15 mouse cellular contexts compared by ENCODE assay signal in genomic region chr10:69114384-69114783, GRCm38 (mm10). TPM values are rescaled to one million over a fixed set of nuclear protein-coding genes. Genes with fewer than 3 reads are reported as not detected.
DNase-seq lines count a peak whose midpoint lies in the region; ATAC-seq and TF ChIP-seq lines count a peak whose summit lies in the region.
"Had no signal": no experiment of that assay in that cellular context is flagged by ENCODE, and none has a peak within 500 bp of the region (broad histone marks: within the 10 kb centered on the region; RNA-seq: fewer than 3 reads in every experiment).

No protein-coding gene starts in this region.

- no peaks in the 10 kb centered on the region for H3K27me3 ChIP-seq in Patski
- H3K27me3 ChIP-seq: lung, embryonic 15.5 days had no signal

- CTCF ChIA-PET in Patski (lab: Charles Lee) = no interaction called here

- POLR2A ChIA-PET in Patski (lab: Charles Lee) = no interaction called here

- TF ChIP-seq CTCF in lung, adult 2 months (IDR thresholded peaks at IDR 0.05; ENCODE audit: insufficient read depth, low read length) = peak; percentile 7; the same call in 1 of the 2 replicates
- TF ChIP-seq CTCF in Patski (IDR thresholded peaks at IDR 0.05) = peak; percentile 61

- ATAC-seq in Patski = no peak
- ATAC-seq in megakaryocyte-erythroid progenitor cell, adult 5-6 weeks (replicated peaks; ENCODE audit: low FRiP score, low TSS enrichment, poor library complexity, severe bottlenecking) = peak; percentile 86
- ATAC-seq: hindbrain, embryonic 16.5 days; midbrain, embryonic 16.5 days had no signal

- peak; percentile 55 for DNase-seq in heart, adult 11 months
- no peak for DNase-seq in heart, adult 9 months (ENCODE audit: low spot score in 2 of 2)
- no peak for DNase-seq in lung, adult 2 months
- no peak for DNase-seq in lung, postnatal 14 days
- DNase-seq in Patski (ENCODE audit: low read depth, low spot score) = no peak
- DNase-seq in spleen, postnatal 10 days (ENCODE audit: low spot score in 2 of 2) = no peak
- DNase-seq in layer of hippocampus, postnatal 14 days (ENCODE audit: low spot score in 2 of 2) = no peak
- DNase-seq: cerebellum, postnatal 36 days; gastrocnemius, postnatal 10 days; right cerebral cortex, postnatal 14 days had no signal

- in situ Hi-C loops in Patski (cut with MboI; ENCODE audit: low pct_unique_long_range_greater_than_20kb) = no loop called here

- no peak overlapping the region for H3K4me3 ChIP-seq in lung, adult 2 months (replicated peaks; ENCODE audit: extremely low read depth, low read depth, low read length)
- H3K4me3 ChIP-seq: forebrain, embryonic 10.5 days; lung, embryonic 15.5 days had no signal

- no peaks in the 10 kb centered on the region for H3K4me1 ChIP-seq in lung, adult 2 months (ENCODE audit: control insufficient read depth, insufficient read depth, low read length)
- H3K4me1 ChIP-seq: forebrain, embryonic 10.5 days had no signal

- no peak for TF ChIP-seq POLR2A in lung, adult 2 months (IDR thresholded peaks at IDR 0.05; ENCODE audit: borderline replicate concordance, extremely low read depth, low read depth, low read length)

RNA-seq across cellular contexts. Expression of gene Rhobtb1, which starts 36.9 kb away (rescaled TPM):
- 7.3 and 9.9 TPM in 2 replicates for polyA plus RNA-seq in lung, adult 2 months (2012; rRNA removed)
- polyA plus RNA-seq in Patski (2021) = 6.2 TPM
- total RNA-seq in megakaryocyte-erythroid progenitor cell, adult 5-6 weeks (2014; fragmentation: Nextera tagmentation) = 0.87 TPM in 1 of 2 replicates, not detected in the other
- 0.30 and 4.1 TPM in 2 replicates for total RNA-seq in megakaryocyte-erythroid progenitor cell, adult 5-6 weeks (2017)
- total RNA-seq in layer of hippocampus, postnatal 14 days (2021) = 1 to 10 TPM; 7.3 to 8.5 TPM
